Mouse (Mus musculus) midbrain, embryonic 14.5 days (tissue): ENCODE measurements around the gene Tom1l2. TPM values are rescaled to one million over a fixed set of nuclear protein-coding genes. Genes with fewer than 3 reads are reported as not detected.

Source experiments
- ATAC-seq: fragments of 200-750 bp; cut with Nextera tagmentation; 2 replicates; pipeline ENCODE4 v1.8.0; 2017; ENCODE audit warnings: moderate number of reproducible peaks, moderate library complexity; ENCODE audit not compliant: low FRiP score, low TSS enrichment
- DNase-seq: peaks from one replicate; pipeline ENCODE4 v3.0.0-alpha.2; 2015
- H3K27ac ChIP-seq: fragments of 300-500 bp; sonication (generic); replicated peaks from 2 replicates; pipeline ENCODE4 v1.5.1; 2014; ENCODE audit warnings: mild to moderate bottlenecking, low read depth, low read length, moderate library complexity
- H3K27me3 ChIP-seq: fragments of 300-500 bp; sonication (generic); 2 replicates; pipeline ENCODE4 v1.6.1; 2014; ENCODE audit warnings: low read length, control low read depth, mixed read lengths; ENCODE audit not compliant: control insufficient read depth, insufficient read depth
- H3K36me3 ChIP-seq: fragments of 300-500 bp; sonication (generic); 2 replicates; pipeline ENCODE4 v1.6.1; 2014; ENCODE audit warnings: low read length, control low read depth; ENCODE audit not compliant: control insufficient read depth, insufficient read depth
- H3K4me1 ChIP-seq: fragments of 300-500 bp; sonication (generic); 2 replicates; pipeline ENCODE4 v1.6.1; 2014; ENCODE audit warnings: mild to moderate bottlenecking, antibody characterized with exemption, low read length, control low read depth; ENCODE audit not compliant: control insufficient read depth, insufficient read depth
- H3K4me2 ChIP-seq: fragments of 300-500 bp; sonication (generic); 2 replicates; pipeline ENCODE4 v1.6.1; 2014; ENCODE audit warnings: mild to moderate bottlenecking, low read length, moderate library complexity
- H3K4me3 ChIP-seq: fragments of 300-500 bp; sonication (generic); replicated peaks from 2 replicates; pipeline ENCODE4 v1.5.1; 2014; ENCODE audit warnings: low read depth, low read length
- H3K9ac ChIP-seq: fragments of 300-500 bp; sonication (generic); replicated peaks from 2 replicates; pipeline ENCODE4 v1.6.1; 2014; ENCODE audit warnings: mild to moderate bottlenecking, low read length, moderate library complexity
- H3K9me3 ChIP-seq: fragments of 300-500 bp; sonication (generic); 2 replicates; pipeline ENCODE4 v1.6.1; 2016; ENCODE audit warnings: low read length, control low read depth, mixed read lengths; ENCODE audit not compliant: control insufficient read depth
- WGBS: fragments of 180-500 bp; shearing (Covaris S2); extraction: QIAGEN DNeasy Blood & Tissue Kit; methylation state at CpG from one replicate; pipeline ENCODE4 v1.1.7; 2014; 5-methylcytosine and 5-hydroxymethylcytosine counted together
- polyA plus RNA-seq: library from polyadenylated mRNA; unstranded; fragments of >200 nt; fragmentation: Nextera tagmentation; extraction: Ambion mirVana; gene quantifications from 2 replicates; pipeline ENCODE4 v1.2.1, GENCODE M21; 2014

Gene Tom1l2
- polyA plus RNA-seq, 1 experiment from 2014 or later: 48.5 TPM

- no peak for ATAC-seq
- 59% methylated on average over 4 of the region's 4 CpGs for WGBS
- peaks cover 33% of the 10 kb centered on the region for H3K4me1 ChIP-seq
Measured at GRCm38 (mm10) chr11:60306834-60307233, 45.9 kb downstream of the Tom1l2 start.

GRCm38 (mm10) chr11:60305611-60306010, 47.1 kb downstream of the Tom1l2 start:
- Histone ChIP-seq H3K4me1 (peaks cover 32% of the 10 kb centered on the region), H3K9me3 (no peaks in the 10 kb centered on the region), H3K27me3 (no peaks in the 10 kb centered on the region), H3K4me3 (no peak overlapping the region), H3K27ac (no peak overlapping the region; the same call in 1 of the 2 replicates), H3K36me3 (no peaks in the 10 kb centered on the region), H3K9ac (no peak overlapping the region), H3K4me2 (no peak overlapping the region)
- WGBS: 67% methylated on average over 4 of the region's 4 CpGs
- ATAC-seq: no peak
- no peak for DNase-seq

More at GRCm38 (mm10) chr11:60306834-60307233, 45.9 kb downstream of the Tom1l2 start:
- Histone ChIP-seq H3K27me3 (no peaks in the 10 kb centered on the region), H3K9me3 (no peaks in the 10 kb centered on the region), H3K27ac (no peak overlapping the region), H3K4me3 (no peak overlapping the region), H3K4me2 (no peak overlapping the region), H3K36me3 (no peaks in the 10 kb centered on the region), H3K9ac (no peak overlapping the region)
- DNase-seq: peak; percentile 64

GRCm38 (mm10) chr11:60303497-60303896, 49.2 kb downstream of the Tom1l2 start:
- ATAC-seq (no peak), DNase-seq (no peak)
- H3K4me3 ChIP-seq: no peak overlapping the region
- H3K36me3 ChIP-seq: no peaks in the 10 kb centered on the region
- H3K4me2 ChIP-seq: no peak overlapping the region
- no peak overlapping the region for H3K27ac ChIP-seq
- WGBS: 60% methylated on average over 2 of the region's 2 CpGs
- no peak overlapping the region for H3K9ac ChIP-seq
- no peaks in the 10 kb centered on the region for H3K9me3 ChIP-seq
- H3K27me3 ChIP-seq: no peaks in the 10 kb centered on the region
- peaks cover 29% of the 10 kb centered on the region for H3K4me1 ChIP-seq

GRCm38 (mm10) chr11:60302354-60303083, 50.2 kb downstream of the Tom1l2 start:
- Histone ChIP-seq H3K27me3 (no peaks in the 10 kb centered on the region), H3K36me3 (no peaks in the 10 kb centered on the region), H3K4me1 (peaks cover 28% of the 10 kb centered on the region), H3K9me3 (no peaks in the 10 kb centered on the region), H3K4me3 (no peak overlapping the region), H3K4me2 (no peak overlapping the region), H3K27ac (peak overlapping the region; percentile 88), H3K9ac (no peak overlapping the region)
- ATAC-seq (no peak), DNase-seq (no peak)
- 82% methylated on average over 10 of the region's 10 CpGs for WGBS

GRCm38 (mm10) chr11:60301588-60302208, 51.0 kb downstream of the Tom1l2 start:
- peaks cover 28% of the 10 kb centered on the region for H3K4me1 ChIP-seq
- DNase-seq: peak; percentile 56

GRCm38 (mm10) chr11:60300318-60300717, 52.4 kb downstream of the Tom1l2 start:
- DNase-seq: no peak
- 85% methylated on average over 3 of the region's 3 CpGs for WGBS
- Histone ChIP-seq H3K9me3 (no peaks in the 10 kb centered on the region), H3K4me2 (no peak overlapping the region), H3K4me1 (peaks cover 28% of the 10 kb centered on the region), H3K9ac (no peak overlapping the region), H3K4me3 (no peak overlapping the region), H3K27ac (peak overlapping the region; percentile 88), H3K36me3 (no peaks in the 10 kb centered on the region), H3K27me3 (no peaks in the 10 kb centered on the region)
- no peak for ATAC-seq

More at GRCm38 (mm10) chr11:60301588-60302208, 51.0 kb downstream of the Tom1l2 start:
- no peaks in the 10 kb centered on the region for H3K9me3 ChIP-seq
- peak overlapping the region; percentile 88 for H3K27ac ChIP-seq
- no peaks in the 10 kb centered on the region for H3K36me3 ChIP-seq
- no peak for ATAC-seq
- no peak overlapping the region for H3K4me3 ChIP-seq
- peak overlapping the region; percentile 2; the same call in 1 of the 2 replicates for H3K9ac ChIP-seq
- H3K4me2 ChIP-seq: no peak overlapping the region
- 19% methylated on average over 5 of the region's 5 CpGs for WGBS
- no peaks in the 10 kb centered on the region for H3K27me3 ChIP-seq

- Histone ChIP-seq H3K9ac (no peak overlapping the region), H3K27me3 (no peaks in the 10 kb centered on the region), H3K4me1 (peaks cover 40% of the 10 kb centered on the region), H3K36me3 (no peaks in the 10 kb centered on the region), H3K27ac (no peak overlapping the region), H3K4me2 (no peak overlapping the region), H3K4me3 (no peak overlapping the region), H3K9me3 (no peaks in the 10 kb centered on the region)
- DNase-seq: no peak
- WGBS: 81% methylated on average over 3 of the region's 3 CpGs
- ATAC-seq: no peak
Measured at GRCm38 (mm10) chr11:60297772-60298171, 54.9 kb downstream of the Tom1l2 start.

- H3K4me2 ChIP-seq: no peak overlapping the region
- H3K9me3 ChIP-seq: no peaks in the 10 kb centered on the region
- H3K4me3 ChIP-seq: no peak overlapping the region
- no peaks in the 10 kb centered on the region for H3K27me3 ChIP-seq
- peak overlapping the region; percentile 79 for H3K27ac ChIP-seq
- H3K36me3 ChIP-seq: no peaks in the 10 kb centered on the region
- WGBS: 53% methylated on average over 5 of the region's 5 CpGs
- no peak for DNase-seq
- H3K4me1 ChIP-seq: peaks cover 37% of the 10 kb centered on the region
- no peak overlapping the region for H3K9ac ChIP-seq
- ATAC-seq: no peak
Measured at GRCm38 (mm10) chr11:60294630-60295313, 57.9 kb downstream of the Tom1l2 start.
